Mouse (Mus musculus): ENCODE data around the gene Lrrk1. TPM values are rescaled to one million over a fixed set of nuclear protein-coding genes. Genes with fewer than 3 reads are reported as not detected.

The Lrrk1 gene
- polyA plus RNA-seq, 1 experiment from 2014 or later: 8.5 TPM

DNA sequence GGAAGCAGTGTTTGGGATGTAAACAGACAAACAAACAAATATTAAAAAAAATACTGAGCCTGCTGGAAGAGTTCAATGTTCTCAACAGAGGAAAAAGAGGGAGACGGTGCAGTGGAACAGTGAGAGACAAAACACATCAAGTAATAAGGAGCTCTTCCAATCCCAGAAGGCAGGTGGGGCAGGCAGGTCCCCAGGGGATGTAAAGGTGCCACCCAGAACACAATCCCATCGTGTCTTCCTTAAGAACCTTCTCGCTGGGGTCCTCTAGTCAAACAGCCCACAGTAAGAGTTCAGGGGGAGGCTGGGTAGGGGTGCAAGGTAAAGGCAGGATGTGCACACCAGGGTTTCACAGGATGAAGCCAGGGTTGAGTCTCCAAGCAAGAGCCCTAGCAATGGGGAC, 14.8 kb downstream of the Lrrk1 start:
- Histone ChIP-seq H3K4me1 (peaks cover 8% of the 10 kb centered on the region), H3K27ac (replicated peaks) (no peak overlapping the region), H3K9me3 (no peaks in the 10 kb centered on the region), H3K4me3 (no peak overlapping the region), H3K27me3 (replicated peaks; ENCODE audit: low read depth, poor library complexity, severe bottlenecking) (no peaks in the 10 kb centered on the region), H3K36me3 (replicated peaks) (no peaks in the 10 kb centered on the region; the same call in 1 of the 2 replicates)
- 91% methylated on average over 3 of the region's 3 CpGs for WGBS
- no peak for DNase-seq (ENCODE audit: low spot score)

DNA sequence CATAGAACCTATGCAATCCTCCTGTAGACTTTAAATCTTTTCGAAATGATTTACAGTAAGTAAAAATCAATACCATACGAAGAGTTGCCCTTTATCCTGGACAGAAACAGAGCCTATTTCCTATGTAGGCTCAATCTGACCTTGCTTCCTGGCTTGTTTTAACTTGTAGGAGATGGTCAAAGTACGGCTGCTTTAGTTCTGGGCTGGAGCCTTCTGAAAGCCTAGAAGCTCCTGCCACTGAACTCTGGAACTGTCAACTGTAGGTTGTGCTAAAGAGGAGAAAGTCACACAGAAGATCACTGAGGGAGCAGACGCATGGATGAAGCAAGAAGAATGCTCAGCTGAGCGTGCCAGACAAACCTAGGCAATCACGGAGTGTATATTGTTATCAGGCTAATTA, 17.2 kb downstream of the Lrrk1 start:
- 90% methylated on average over 6 of the region's 6 CpGs for WGBS
- no peak for DNase-seq (ENCODE audit: low spot score)
- Histone ChIP-seq H3K9me3 (no peaks in the 10 kb centered on the region), H3K4me1 (peaks cover 6% of the 10 kb centered on the region), H3K27ac (replicated peaks) (no peak overlapping the region), H3K27me3 (replicated peaks; ENCODE audit: low read depth, poor library complexity, severe bottlenecking) (no peaks in the 10 kb centered on the region), H3K4me3 (no peak overlapping the region), H3K36me3 (replicated peaks) (no peaks in the 10 kb centered on the region; the same call in 1 of the 2 replicates)

DNA sequence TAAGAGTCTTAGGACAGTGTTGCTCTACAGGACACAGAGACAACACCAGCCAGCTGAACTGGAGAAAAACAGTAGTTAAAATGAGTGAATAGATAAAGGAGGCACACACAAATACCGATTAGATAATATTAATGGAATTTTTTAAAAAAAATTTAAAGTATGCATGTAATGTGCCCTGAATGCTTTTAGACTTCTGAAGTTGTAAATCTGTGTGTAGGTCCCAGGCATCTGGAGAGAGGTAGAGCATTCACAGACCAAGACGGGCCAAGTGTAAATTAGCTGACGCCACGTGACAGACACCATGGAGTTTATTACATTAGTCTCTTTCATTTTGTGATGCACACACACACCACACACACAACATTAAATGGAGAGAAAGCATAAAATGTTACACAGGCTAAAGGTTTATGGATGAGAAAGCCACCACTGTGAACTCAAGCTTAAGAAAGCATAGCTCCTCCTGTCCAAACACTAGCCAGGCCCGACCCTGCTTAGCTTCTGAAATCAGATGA, 18.2 kb downstream of the Lrrk1 start:
- DNase-seq (ENCODE audit: low spot score): no peak
- no peak overlapping the region for H3K27ac ChIP-seq (replicated peaks)
- no peak overlapping the region for H3K4me3 ChIP-seq
- H3K9me3 ChIP-seq: no peaks in the 10 kb centered on the region
- 84% methylated on average over 5 of the region's 5 CpGs for WGBS
- no peaks in the 10 kb centered on the region for H3K27me3 ChIP-seq (replicated peaks; ENCODE audit: low read depth, poor library complexity, severe bottlenecking)
- no peaks in the 10 kb centered on the region; the same call in 1 of the 2 replicates for H3K36me3 ChIP-seq (replicated peaks)
- H3K4me1 ChIP-seq: peaks cover 5% of the 10 kb centered on the region; the same call in 1 of the 2 replicates

DNA sequence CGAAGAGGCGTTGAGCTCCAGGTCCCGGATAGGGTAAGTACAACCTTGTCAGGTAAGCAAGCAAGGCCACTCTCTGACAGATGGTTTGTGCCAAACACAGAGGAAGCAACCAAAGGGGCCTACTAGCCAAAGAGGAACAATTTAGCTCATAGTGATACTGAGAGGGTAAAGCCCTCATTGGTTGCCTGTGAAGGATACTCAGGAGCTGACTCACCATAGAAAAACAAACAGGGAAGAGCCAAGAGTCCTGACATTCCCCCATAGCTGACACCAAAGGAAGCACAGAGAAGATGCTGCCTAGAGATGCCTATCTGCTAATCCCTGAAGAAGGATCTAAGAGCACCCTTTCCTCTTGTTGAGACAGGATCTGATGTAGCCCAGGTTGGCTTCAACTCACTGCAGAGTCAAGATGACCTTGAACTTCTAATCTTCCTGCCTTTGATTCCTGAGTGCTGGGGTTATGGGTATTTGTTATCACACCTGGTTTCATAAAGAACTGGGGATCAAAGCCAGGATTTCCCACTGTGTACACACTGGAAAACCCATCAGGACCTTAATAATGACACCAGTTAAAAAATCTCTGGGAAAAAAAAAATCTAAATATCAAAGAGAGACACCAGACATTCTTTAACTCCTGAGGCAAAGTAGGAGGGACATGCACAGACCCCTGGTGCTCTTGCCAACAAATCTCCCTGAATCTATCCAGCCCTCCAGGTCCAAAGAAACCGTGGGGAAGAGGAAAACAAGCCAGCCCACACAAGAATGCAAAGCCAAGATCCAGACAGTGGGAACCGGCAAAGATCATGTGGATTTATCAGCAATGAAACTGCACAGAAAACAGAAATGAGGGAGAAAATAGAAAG, 18.8 kb downstream of the Lrrk1 start:
- Histone ChIP-seq H3K27me3 (replicated peaks; ENCODE audit: low read depth, poor library complexity, severe bottlenecking) (no peaks in the 10 kb centered on the region), H3K36me3 (replicated peaks) (no peaks in the 10 kb centered on the region; the same call in 1 of the 2 replicates), H3K4me3 (no peak overlapping the region), H3K9me3 (no peaks in the 10 kb centered on the region), H3K27ac (replicated peaks) (no peak overlapping the region), H3K4me1 (peaks cover 5% of the 10 kb centered on the region; the same call in 1 of the 2 replicates)
- no peak for DNase-seq (ENCODE audit: low spot score)
- 81% methylated on average over 5 of the region's 5 CpGs for WGBS

DNA sequence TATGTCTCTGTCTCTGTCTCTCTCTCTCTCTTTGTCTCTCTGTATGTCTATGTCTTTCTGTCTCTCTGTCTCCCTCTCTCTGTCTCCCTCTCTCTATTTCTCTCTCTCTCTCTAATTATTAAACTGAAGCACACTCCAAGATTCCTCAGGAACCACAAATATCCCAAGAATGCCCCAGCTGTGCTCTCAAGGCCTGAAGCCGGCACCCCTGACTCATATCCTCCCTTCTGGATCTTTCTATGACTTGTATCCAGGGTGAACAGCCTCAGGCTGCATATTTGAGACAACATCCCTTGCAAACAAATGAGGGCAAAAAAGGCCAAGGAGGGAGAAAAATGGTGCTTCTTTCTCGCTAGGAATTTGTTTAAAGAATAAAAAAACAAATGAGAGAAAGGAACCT, 22.2 kb downstream of the Lrrk1 start, which contains the start of gene Gm10974:
Gene Gm10974, plus strand, starts transcription at position 2 of the 400 bp plus-strand sequence.
- DNase-seq (ENCODE audit: low spot score): no peak
- peaks cover 14% of the 10 kb centered on the region for H3K9me3 ChIP-seq
- no peaks in the 10 kb centered on the region for H3K27me3 ChIP-seq (replicated peaks; ENCODE audit: low read depth, poor library complexity, severe bottlenecking)
- 58% methylated on average over 2 of the region's 2 CpGs for WGBS
- no peak within 1 kb of the TSS for H3K27ac ChIP-seq (replicated peaks)
- no peak within 1 kb of the TSS for H3K4me3 ChIP-seq
- H3K36me3 ChIP-seq (replicated peaks): no peaks in the 10 kb centered on the region; the same call in 1 of the 2 replicates
- H3K4me1 ChIP-seq: peaks cover 5% of the 10 kb centered on the region; the same call in 1 of the 2 replicates

DNA sequence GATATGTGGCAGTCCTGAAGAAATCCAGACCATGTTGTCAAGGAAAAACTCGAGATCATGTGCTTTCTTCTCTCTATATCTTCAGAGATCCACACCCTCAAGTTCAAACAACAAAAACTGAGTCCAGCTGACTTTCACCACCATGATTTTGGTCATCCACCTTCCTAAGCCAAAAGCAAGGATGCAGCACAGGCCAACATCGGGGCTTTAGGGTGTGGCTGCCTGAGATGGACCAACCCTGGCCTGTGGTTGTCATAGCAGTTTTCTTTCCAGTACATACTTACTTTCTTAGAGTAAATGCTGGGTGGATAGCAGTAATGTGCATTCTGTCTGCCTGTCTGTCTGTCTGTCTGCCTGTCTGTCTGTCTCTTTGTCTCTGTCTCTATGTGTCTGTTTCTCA, 22.7 kb downstream of the Lrrk1 start:
- no peak for DNase-seq (ENCODE audit: low spot score)
- no peaks in the 10 kb centered on the region for H3K27me3 ChIP-seq (replicated peaks; ENCODE audit: low read depth, poor library complexity, severe bottlenecking)
- H3K9me3 ChIP-seq: peaks cover 16% of the 10 kb centered on the region
- 84% methylated on average over 2 of the region's 2 CpGs for WGBS
- no peak overlapping the region for H3K27ac ChIP-seq (replicated peaks)
- no peak overlapping the region for H3K4me3 ChIP-seq
- peaks cover 3% of the 10 kb centered on the region; the same call in 1 of the 2 replicates for H3K36me3 ChIP-seq (replicated peaks)
- H3K4me1 ChIP-seq: peaks cover 5% of the 10 kb centered on the region; the same call in 1 of the 2 replicates

DNA sequence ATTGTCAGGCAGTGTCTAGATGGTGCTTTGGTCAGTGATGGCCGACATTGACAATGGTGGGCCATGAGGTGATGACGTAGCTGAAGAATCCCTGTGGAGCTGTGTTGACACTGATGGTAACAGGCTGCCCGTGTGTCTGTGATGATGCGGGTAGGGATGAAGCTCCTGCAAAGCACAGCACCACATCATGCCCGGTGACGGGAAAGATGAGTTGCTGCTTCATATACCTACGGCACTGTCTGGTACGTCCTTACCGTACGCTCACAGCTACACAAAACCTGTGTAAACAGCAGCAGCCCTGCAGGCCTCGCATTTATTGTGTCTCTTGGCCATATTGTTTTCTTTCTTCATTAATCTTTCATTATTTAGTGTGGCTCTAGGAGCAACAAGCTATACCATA, 23.7 kb downstream of the Lrrk1 start:
- Histone ChIP-seq H3K27me3 (replicated peaks; ENCODE audit: low read depth, poor library complexity, severe bottlenecking) (no peaks in the 10 kb centered on the region), H3K9me3 (peaks cover 16% of the 10 kb centered on the region), H3K27ac (replicated peaks) (no peak overlapping the region), H3K36me3 (replicated peaks) (peaks cover 5% of the 10 kb centered on the region; the same call in 1 of the 2 replicates), H3K4me3 (no peak overlapping the region), H3K4me1 (peaks cover 5% of the 10 kb centered on the region; the same call in 1 of the 2 replicates)
- WGBS: 94% methylated on average over 11 of the region's 11 CpGs
- no peak for DNase-seq (ENCODE audit: low spot score)

DNA sequence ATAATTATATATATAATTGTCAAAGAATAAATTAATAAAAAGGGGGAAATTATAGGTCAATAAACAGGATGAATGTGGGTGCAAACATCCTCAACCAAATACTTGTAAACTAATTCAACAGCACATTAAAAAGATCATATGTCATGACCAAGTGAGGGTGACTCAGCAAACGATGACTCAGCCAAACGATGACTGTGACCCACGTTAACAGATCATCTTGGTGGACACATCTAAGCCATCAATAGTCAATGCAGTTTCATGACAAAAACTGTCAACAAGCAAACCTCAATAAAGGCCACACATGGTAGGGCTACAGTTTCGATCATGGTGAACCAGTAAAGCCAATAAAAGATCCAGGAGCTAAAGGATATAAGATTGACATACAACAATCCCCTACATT, 29.1 kb downstream of the Lrrk1 start:
- no peak for DNase-seq (ENCODE audit: low spot score)
- Histone ChIP-seq H3K4me1 (no peaks in the 10 kb centered on the region), H3K9me3 (peaks cover 16% of the 10 kb centered on the region), H3K4me3 (no peak overlapping the region), H3K36me3 (replicated peaks) (peaks cover 5% of the 10 kb centered on the region; the same call in 1 of the 2 replicates), H3K27ac (replicated peaks) (no peak overlapping the region), H3K27me3 (replicated peaks; ENCODE audit: low read depth, poor library complexity, severe bottlenecking) (no peaks in the 10 kb centered on the region)
- WGBS: 90% methylated on average over 4 of the region's 4 CpGs

DNA sequence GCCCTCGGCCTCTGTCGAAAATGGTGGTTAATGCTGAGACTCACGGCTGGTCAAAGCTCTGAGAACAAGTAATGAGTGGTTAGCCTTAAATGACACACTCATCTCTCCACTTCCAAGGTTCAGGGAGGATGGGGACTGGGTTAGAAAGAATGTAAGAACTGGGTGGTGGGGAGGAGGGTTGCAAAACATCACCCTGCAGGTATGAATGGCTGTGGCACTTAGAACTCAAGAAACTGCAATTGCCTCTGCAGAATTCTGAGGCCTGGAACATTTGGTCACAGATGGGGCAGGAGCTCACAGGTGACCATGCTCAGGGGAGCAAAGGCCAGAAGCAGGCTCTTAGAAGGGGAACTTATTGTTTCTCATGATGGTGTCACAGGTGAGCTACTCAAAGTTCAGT, 29.7 kb downstream of the Lrrk1 start:
- H3K4me3 ChIP-seq: no peak overlapping the region
- 87% methylated on average over 3 of the region's 3 CpGs for WGBS
- DNase-seq (ENCODE audit: low spot score): no peak
- H3K27me3 ChIP-seq (replicated peaks; ENCODE audit: low read depth, poor library complexity, severe bottlenecking): no peaks in the 10 kb centered on the region
- no peak overlapping the region for H3K27ac ChIP-seq (replicated peaks)
- H3K4me1 ChIP-seq: no peaks in the 10 kb centered on the region
- peaks cover 5% of the 10 kb centered on the region; the same call in 1 of the 2 replicates for H3K36me3 ChIP-seq (replicated peaks)
- peaks cover 16% of the 10 kb centered on the region for H3K9me3 ChIP-seq

DNA sequence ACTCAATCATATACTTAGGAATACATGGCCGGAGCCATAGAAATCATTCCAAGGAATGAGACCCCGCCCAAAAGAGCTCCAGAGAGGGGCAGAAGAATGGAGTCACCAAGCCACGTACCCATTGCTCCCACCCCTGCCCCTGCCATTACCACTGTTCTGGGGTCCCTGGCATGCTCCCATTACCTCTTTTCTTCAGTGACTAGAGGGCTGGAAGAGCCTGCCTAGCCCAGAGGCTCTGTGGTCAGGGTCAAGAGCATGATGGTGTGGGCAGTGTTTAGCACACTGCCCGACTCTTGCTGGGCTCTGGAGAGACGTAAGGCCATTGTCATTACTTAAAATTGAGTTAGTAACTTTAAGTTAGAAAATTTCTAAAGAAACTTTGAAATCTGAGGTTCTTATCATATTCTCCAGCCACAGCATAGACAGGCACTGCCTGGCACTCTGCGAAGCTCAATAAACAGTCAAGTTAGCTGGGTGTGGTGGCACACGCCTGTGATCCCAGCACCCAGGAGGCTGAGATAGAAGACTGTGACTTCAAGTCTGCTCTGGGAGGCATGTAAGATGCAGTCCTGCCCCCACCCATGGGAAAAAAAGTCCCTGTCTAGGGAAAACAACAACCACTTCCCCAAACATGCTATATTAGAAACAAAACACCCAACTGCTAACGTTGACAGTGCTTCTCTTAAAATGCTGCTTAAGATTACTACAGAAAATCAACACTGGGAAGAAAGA, 32.2 kb downstream of the Lrrk1 start:
- no peak overlapping the region for H3K4me3 ChIP-seq
- H3K9me3 ChIP-seq: peaks cover 2% of the 10 kb centered on the region; the same call in 1 of the 2 replicates
- WGBS: 89% methylated on average over 8 of the region's 8 CpGs
- no peak overlapping the region for H3K27ac ChIP-seq (replicated peaks)
- H3K27me3 ChIP-seq (replicated peaks; ENCODE audit: low read depth, poor library complexity, severe bottlenecking): no peaks in the 10 kb centered on the region
- H3K4me1 ChIP-seq: no peaks in the 10 kb centered on the region
- peaks cover 5% of the 10 kb centered on the region; the same call in 1 of the 2 replicates for H3K36me3 ChIP-seq (replicated peaks)
- DNase-seq (ENCODE audit: low spot score): no peak

DNA sequence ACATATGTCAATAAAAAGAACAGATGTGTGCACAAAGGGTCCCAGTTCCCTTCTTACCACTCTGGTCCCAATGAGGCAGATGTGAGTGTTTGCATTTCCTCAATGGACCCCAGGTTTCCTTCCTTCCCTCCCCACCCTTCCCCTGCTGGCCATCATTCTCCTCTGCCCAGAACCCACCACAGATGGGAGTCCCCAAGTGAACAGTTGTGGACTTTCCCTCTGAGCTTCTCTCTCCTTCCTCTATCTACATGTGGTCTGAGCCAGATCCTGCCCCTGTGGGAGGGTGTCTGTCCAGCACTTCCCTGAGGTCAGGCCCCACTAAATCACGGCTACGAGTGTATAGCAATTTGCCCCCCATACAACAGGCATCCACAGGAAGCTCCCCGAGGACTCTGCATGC, 33.2 kb downstream of the Lrrk1 start:
- H3K4me1 ChIP-seq: peaks cover 2% of the 10 kb centered on the region
- H3K27me3 ChIP-seq (replicated peaks; ENCODE audit: low read depth, poor library complexity, severe bottlenecking): no peaks in the 10 kb centered on the region
- no peak overlapping the region for H3K4me3 ChIP-seq
- H3K27ac ChIP-seq (replicated peaks): no peak overlapping the region
- no peaks in the 10 kb centered on the region for H3K36me3 ChIP-seq (replicated peaks)
- WGBS: 64% methylated on average over 3 of the region's 3 CpGs
- DNase-seq (ENCODE audit: low spot score): no peak
- no peaks in the 10 kb centered on the region for H3K9me3 ChIP-seq

DNA sequence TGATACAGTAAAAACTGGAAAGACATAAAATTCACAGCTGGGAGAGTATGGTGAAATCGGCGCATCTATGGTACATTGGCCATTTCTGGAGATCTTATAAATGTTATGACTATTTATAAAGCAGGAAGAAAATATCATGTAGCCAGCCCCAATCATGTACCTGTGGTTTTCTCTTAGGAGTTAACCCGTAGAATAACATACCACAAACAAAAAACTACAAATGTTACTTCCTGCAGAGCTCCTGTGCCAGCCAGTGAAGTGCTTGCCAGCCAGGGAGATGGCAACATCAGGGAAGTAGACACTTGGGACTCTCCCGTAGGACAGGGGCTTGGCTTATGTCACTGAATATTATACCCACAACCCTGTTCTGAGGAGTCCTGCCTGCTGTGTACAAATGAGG, 37.1 kb downstream of the Lrrk1 start:
- no peak for DNase-seq (ENCODE audit: low spot score)
- Histone ChIP-seq H3K4me3 (no peak overlapping the region), H3K4me1 (peaks cover 12% of the 10 kb centered on the region), H3K36me3 (replicated peaks) (no peaks in the 10 kb centered on the region), H3K9me3 (no peaks in the 10 kb centered on the region), H3K27ac (replicated peaks) (no peak overlapping the region), H3K27me3 (replicated peaks; ENCODE audit: low read depth, poor library complexity, severe bottlenecking) (no peaks in the 10 kb centered on the region)
- 92% methylated on average over 4 of the region's 4 CpGs for WGBS

Measured in embryonic facial prominence, embryonic 10.5 days (tissue).